Mouse (Mus musculus): Measurements from ENCODE around the gene Rab5b. TPM values are rescaled to one million over a fixed set of nuclear protein-coding genes. Genes with fewer than 3 reads are reported as not detected.
"Not testable (repeated sequence)": the region's sequence is repeated elsewhere in the genome, so short reads cannot be mapped to it uniquely, and the experiment has no call there.

Gene Rab5b
- polyA plus RNA-seq, 1 experiment from 2014 or later = 54.0 TPM

- DNase-seq (ENCODE audit: low spot score) (no peak), ATAC-seq (ENCODE audit: low FRiP score, low TSS enrichment) (no peak)
- Histone ChIP-seq H3K4me3 (ENCODE audit: low read depth, low read length) (no peak overlapping the region), H3K27ac (replicated peaks) (no peak overlapping the region), H3K4me2 (replicated peaks; ENCODE audit: low read depth) (no peak overlapping the region), H3K27me3 (ENCODE audit: control insufficient read depth, insufficient read depth, low read length) (no peaks in the 10 kb centered on the region), H3K9me3 (ENCODE audit: control insufficient read depth, low read length) (no peaks in the 10 kb centered on the region), H3K4me1 (replicated peaks; ENCODE audit: control insufficient read depth, insufficient read depth) (no peaks in the 10 kb centered on the region), H3K9ac (ENCODE audit: low read length) (no peak overlapping the region), H3K36me3 (ENCODE audit: control insufficient read depth, insufficient read depth, low read length) (peaks cover 6% of the 10 kb centered on the region)
- WGBS = 55% methylated on average over 6 of the region's 6 CpGs
- no peak for TF ChIP-seq EP300 (optimal IDR thresholded peaks at IDR 0.05)
These were observed 59.5 kb downstream of the Rab5b start for GRCm38 (mm10) chr10:128636561-128636960.

- peaks cover 6% of the 10 kb centered on the region for H3K36me3 ChIP-seq (ENCODE audit: control insufficient read depth, insufficient read depth, low read length)
- no peak for TF ChIP-seq EP300 (optimal IDR thresholded peaks at IDR 0.05)
- no peak for TF ChIP-seq CTCF (IDR thresholded peaks at IDR 0.05; ENCODE audit: low read depth)
- no peaks in the 10 kb centered on the region for H3K4me1 ChIP-seq (replicated peaks; ENCODE audit: control insufficient read depth, insufficient read depth)
- no peak for DNase-seq (ENCODE audit: low spot score)
- H3K27me3 ChIP-seq (ENCODE audit: control insufficient read depth, insufficient read depth, low read length) = no peaks in the 10 kb centered on the region
- no peaks in the 10 kb centered on the region for H3K9me3 ChIP-seq (ENCODE audit: control insufficient read depth, low read length)
- no peak overlapping the region for H3K9ac ChIP-seq (ENCODE audit: low read length)
- H3K4me3 ChIP-seq (ENCODE audit: low read depth, low read length) = no peak overlapping the region
- no peak overlapping the region for H3K4me2 ChIP-seq (replicated peaks; ENCODE audit: low read depth)
- no peak for ATAC-seq (ENCODE audit: low FRiP score, low TSS enrichment)
- H3K27ac ChIP-seq (replicated peaks) = no peak overlapping the region
- WGBS = 95% methylated on average over 13 of the region's 13 CpGs
These were observed 60.4 kb downstream of the Rab5b start for GRCm38 (mm10) chr10:128635697-128636096.

GRCm38 (mm10) chr10:128631571-128631970, 64.5 kb downstream of the Rab5b start:
- H3K4me3 ChIP-seq (ENCODE audit: low read depth, low read length) = no peak overlapping the region
- DNase-seq (ENCODE audit: low spot score) (no peak), ATAC-seq (ENCODE audit: low FRiP score, low TSS enrichment) (0 out of 2 replicates have a peak, but pooled peaks have one; percentile 10)
- TF ChIP-seq CTCF (IDR thresholded peaks at IDR 0.05; ENCODE audit: low read depth) (no peak), EP300 (optimal IDR thresholded peaks at IDR 0.05) (no peak)
- H3K9me3 ChIP-seq (ENCODE audit: control insufficient read depth, low read length) = no peaks in the 10 kb centered on the region
- no peaks in the 10 kb centered on the region for H3K4me1 ChIP-seq (replicated peaks; ENCODE audit: control insufficient read depth, insufficient read depth)
- 18% methylated on average over 6 of the region's 6 CpGs for WGBS
- H3K36me3 ChIP-seq (ENCODE audit: control insufficient read depth, insufficient read depth, low read length) = peaks cover 3% of the 10 kb centered on the region; the same call in 1 of the 2 replicates
- no peak overlapping the region for H3K9ac ChIP-seq (ENCODE audit: low read length)
- no peaks in the 10 kb centered on the region for H3K27me3 ChIP-seq (ENCODE audit: control insufficient read depth, insufficient read depth, low read length)
- H3K4me2 ChIP-seq (replicated peaks; ENCODE audit: low read depth) = no peak overlapping the region
- no peak overlapping the region for H3K27ac ChIP-seq (replicated peaks)

GRCm38 (mm10) chr10:128630306-128630705, 65.8 kb downstream of the Rab5b start:
- not testable (repeated sequence) for H3K36me3 ChIP-seq (ENCODE audit: control insufficient read depth, insufficient read depth, low read length); H3K9ac ChIP-seq (ENCODE audit: low read length); DNase-seq (ENCODE audit: low spot score); H3K27ac ChIP-seq (replicated peaks); H3K9me3 ChIP-seq (ENCODE audit: control insufficient read depth, low read length); H3K4me2 ChIP-seq (replicated peaks; ENCODE audit: low read depth); ATAC-seq (ENCODE audit: low FRiP score, low TSS enrichment); H3K4me3 ChIP-seq (ENCODE audit: low read depth, low read length); H3K27me3 ChIP-seq (ENCODE audit: control insufficient read depth, insufficient read depth, low read length); H3K4me1 ChIP-seq (replicated peaks; ENCODE audit: control insufficient read depth, insufficient read depth)
- 78% methylated on average over 5 of the region's 5 CpGs for WGBS

GRCm38 (mm10) chr10:128629746-128630145, 66.3 kb downstream of the Rab5b start:
- H3K27me3 ChIP-seq (ENCODE audit: control insufficient read depth, insufficient read depth, low read length) = no peaks in the 10 kb centered on the region
- DNase-seq (ENCODE audit: low spot score) (no peak), ATAC-seq (ENCODE audit: low FRiP score, low TSS enrichment) (no peak)
- H3K9me3 ChIP-seq (ENCODE audit: control insufficient read depth, low read length) = no peaks in the 10 kb centered on the region
- H3K4me2 ChIP-seq (replicated peaks; ENCODE audit: low read depth) = no peak overlapping the region
- no peak overlapping the region for H3K4me3 ChIP-seq (ENCODE audit: low read depth, low read length)
- WGBS = 82% methylated on average over 2 of the region's 2 CpGs
- 0 out of 2 replicates have a peak, but pooled peaks cover 2% of the 10 kb centered on the region for H3K36me3 ChIP-seq (ENCODE audit: control insufficient read depth, insufficient read depth, low read length)
- no peak overlapping the region for H3K9ac ChIP-seq (ENCODE audit: low read length)
- no peak overlapping the region for H3K27ac ChIP-seq (replicated peaks)
- peaks cover 4% of the 10 kb centered on the region; the same call in 1 of the 2 replicates for H3K4me1 ChIP-seq (replicated peaks; ENCODE audit: control insufficient read depth, insufficient read depth)
- TF ChIP-seq EP300 (optimal IDR thresholded peaks at IDR 0.05) = no peak
- TF ChIP-seq CTCF (IDR thresholded peaks at IDR 0.05; ENCODE audit: low read depth) = no peak

GRCm38 (mm10) chr10:128627398-128628317, 68.4 kb downstream of the Rab5b start:
- 70% methylated on average over 10 of the region's 10 CpGs for WGBS
- H3K27ac ChIP-seq (replicated peaks) = no peak overlapping the region
- ATAC-seq (ENCODE audit: low FRiP score, low TSS enrichment) = no peak

More at GRCm38 (mm10) chr10:128627398-128628317, 68.4 kb downstream of the Rab5b start:
- DNase-seq (ENCODE audit: low spot score) = no peak
- Histone ChIP-seq H3K36me3 (ENCODE audit: control insufficient read depth, insufficient read depth, low read length) (peaks cover 6% of the 10 kb centered on the region), H3K4me2 (replicated peaks; ENCODE audit: low read depth) (no peak overlapping the region), H3K4me1 (replicated peaks; ENCODE audit: control insufficient read depth, insufficient read depth) (peaks cover 4% of the 10 kb centered on the region; the same call in 1 of the 2 replicates), H3K9me3 (ENCODE audit: control insufficient read depth, low read length) (no peaks in the 10 kb centered on the region), H3K4me3 (ENCODE audit: low read depth, low read length) (no peak overlapping the region), H3K27me3 (ENCODE audit: control insufficient read depth, insufficient read depth, low read length) (no peaks in the 10 kb centered on the region), H3K9ac (ENCODE audit: low read length) (no peak overlapping the region)
- TF ChIP-seq CTCF (IDR thresholded peaks at IDR 0.05; ENCODE audit: low read depth) = no peak
- no peak for TF ChIP-seq EP300 (optimal IDR thresholded peaks at IDR 0.05)

Other genes with a start within 250 kb of the Rab5b start
- gene Smarcc2, start 237.0 kb downstream of the Rab5b start, polyA plus RNA-seq (2015; fragmentation: Nextera tagmentation; extraction: Ambion mirVana) = 21.4 and 26.6 TPM in 2 replicates
- 2,935 and 3,187 TPM in 2 replicates for gene Myl6, start 202.1 kb downstream of the Rab5b start, polyA plus RNA-seq (2015; fragmentation: Nextera tagmentation; extraction: Ambion mirVana)
- 2.2 and 2.6 TPM in 2 replicates for gene Myl6b, start 197.6 kb downstream of the Rab5b start, polyA plus RNA-seq (2015; fragmentation: Nextera tagmentation; extraction: Ambion mirVana)
- gene Esyt1, start 170.4 kb downstream of the Rab5b start, polyA plus RNA-seq (2015; fragmentation: Nextera tagmentation; extraction: Ambion mirVana) = 15.0 and 15.1 TPM in 2 replicates
- 7.8 and 8.5 TPM in 2 replicates for gene Zc3h10, start 148.5 kb downstream of the Rab5b start, polyA plus RNA-seq (2015; fragmentation: Nextera tagmentation; extraction: Ambion mirVana)
- 3,550 and 3,693 TPM in 2 replicates for gene Rpl41, start 147.0 kb downstream of the Rab5b start, polyA plus RNA-seq (2015; fragmentation: Nextera tagmentation; extraction: Ambion mirVana)
- 131 and 135 TPM in 2 replicates for gene Pa2g4, start 130.3 kb downstream of the Rab5b start, polyA plus RNA-seq (2015; fragmentation: Nextera tagmentation; extraction: Ambion mirVana)
- 18.6 and 18.9 TPM in 2 replicates for gene Erbb3, start 106.6 kb downstream of the Rab5b start, polyA plus RNA-seq (2015; fragmentation: Nextera tagmentation; extraction: Ambion mirVana)
- gene Rps26, start 69.5 kb downstream of the Rab5b start, polyA plus RNA-seq (2015; fragmentation: Nextera tagmentation; extraction: Ambion mirVana) = 781 and 811 TPM in 2 replicates
- gene Ikzf4, start 50.3 kb downstream of the Rab5b start, polyA plus RNA-seq (2015; fragmentation: Nextera tagmentation; extraction: Ambion mirVana) = 1.6 and 1.7 TPM in 2 replicates
- 20.3 and 21.4 TPM in 2 replicates for gene Suox, start 22.2 kb downstream of the Rab5b start, polyA plus RNA-seq (2015; fragmentation: Nextera tagmentation; extraction: Ambion mirVana)
- gene Pmel, start 7.9 kb upstream of the Rab5b start, polyA plus RNA-seq (2015; fragmentation: Nextera tagmentation; extraction: Ambion mirVana) = 1.4 and 2.0 TPM in 2 replicates
- gene Cdk2, start 8.8 kb upstream of the Rab5b start, polyA plus RNA-seq (2015; fragmentation: Nextera tagmentation; extraction: Ambion mirVana) = 33.1 and 33.4 TPM in 2 replicates
- 14.6 and 15.7 TPM in 2 replicates for gene Dgka, start 48.6 kb upstream of the Rab5b start, polyA plus RNA-seq (2015; fragmentation: Nextera tagmentation; extraction: Ambion mirVana)
- gene Pym1, start 51.6 kb upstream of the Rab5b start, polyA plus RNA-seq (2015; fragmentation: Nextera tagmentation; extraction: Ambion mirVana) = 22.7 and 24.1 TPM in 2 replicates
- gene Mmp19, start 94.6 kb upstream of the Rab5b start, polyA plus RNA-seq (2015; fragmentation: Nextera tagmentation; extraction: Ambion mirVana) = 2.0 and 2.1 TPM in 2 replicates
- 29.8 and 30.5 TPM in 2 replicates for gene Dnajc14, start 107.8 kb upstream of the Rab5b start, polyA plus RNA-seq (2015; fragmentation: Nextera tagmentation; extraction: Ambion mirVana)
- gene Tmem198b, start 108.1 kb upstream of the Rab5b start, polyA plus RNA-seq (2015; fragmentation: Nextera tagmentation; extraction: Ambion mirVana) = 7.8 and 8.5 TPM in 2 replicates
- gene Sarnp, start 121.1 kb upstream of the Rab5b start, polyA plus RNA-seq (2015; fragmentation: Nextera tagmentation; extraction: Ambion mirVana) = 99.4 and 104 TPM in 2 replicates
- gene Ormdl2, start 125.4 kb upstream of the Rab5b start, polyA plus RNA-seq (2015; fragmentation: Nextera tagmentation; extraction: Ambion mirVana) = 111 and 121 TPM in 2 replicates
- gene Gdf11, start 195.5 kb upstream of the Rab5b start, polyA plus RNA-seq (2015; fragmentation: Nextera tagmentation; extraction: Ambion mirVana) = 1.5 and 1.6 TPM in 2 replicates
- 760 and 773 TPM in 2 replicates for gene Cd63, start 204.7 kb upstream of the Rab5b start, polyA plus RNA-seq (2015; fragmentation: Nextera tagmentation; extraction: Ambion mirVana)
- gene Rdh5, start 226.6 kb upstream of the Rab5b start, polyA plus RNA-seq (2015; fragmentation: Nextera tagmentation; extraction: Ambion mirVana) = 8.1 and 9.5 TPM in 2 replicates
- gene Bloc1s1, start 227.8 kb upstream of the Rab5b start, polyA plus RNA-seq (2015; fragmentation: Nextera tagmentation; extraction: Ambion mirVana) = 194 and 198 TPM in 2 replicates
- 8.5 and 8.7 TPM in 2 replicates for gene Itga7, start 237.6 kb upstream of the Rab5b start, polyA plus RNA-seq (2015; fragmentation: Nextera tagmentation; extraction: Ambion mirVana)

All from stomach, postnatal 0 days (tissue).